In the genomic region with DNA sequence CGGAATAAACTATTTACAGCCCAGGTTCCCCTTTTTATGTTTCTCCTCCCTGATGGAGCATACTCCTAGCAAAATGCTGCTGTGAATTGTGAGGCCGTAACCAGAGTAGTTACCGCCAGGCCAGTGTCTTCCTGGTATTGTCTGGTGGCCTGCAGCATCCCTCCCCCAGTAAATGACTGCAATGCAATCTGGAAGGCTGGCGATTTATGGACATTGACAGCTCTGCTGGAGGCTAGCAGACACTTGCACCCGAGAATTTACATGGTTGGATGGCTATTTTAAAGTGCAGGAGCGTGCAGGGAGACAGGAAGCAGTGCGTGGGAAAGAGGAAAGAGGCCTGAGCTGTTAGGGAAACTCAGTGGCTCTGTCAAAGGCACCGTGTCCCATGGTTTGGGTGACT, we compare ENCODE assay signal across 19 mouse cellular contexts.
DNase-seq lines count a peak whose midpoint lies in the region; ATAC-seq and TF ChIP-seq lines count a peak whose summit lies in the region.
"Had no signal": no experiment of that assay in that cellular context is flagged by ENCODE, and none has a peak within 500 bp of the region (broad histone marks: within the 10 kb centered on the region; RNA-seq: fewer than 3 reads in every experiment).

No protein-coding gene starts in this region.

- no peak for ATAC-seq in hindbrain, embryonic 12.5 days (ENCODE audit: low FRiP score)
- no peak for ATAC-seq in hindbrain, embryonic 11.5 days (ENCODE audit: low FRiP score)
- 0 out of 2 replicates have a peak, but pooled peaks have one; percentile 14 for ATAC-seq in lung, embryonic 14.5 days (ENCODE audit: insufficient read depth)

- no peak for DNase-seq in hindbrain, embryonic 11.5 days (ENCODE audit: low spot score)
- DNase-seq in lung, embryonic 14.5 days, result peak; percentile 49
- no peak for DNase-seq in lung, postnatal 25 days (ENCODE audit: low spot score)
- peak; percentile 0 for DNase-seq in right cerebral cortex, postnatal 4 days
- DNase-seq in right cerebral cortex, adult 18-20 months, result no peak
- DNase-seq in retina, postnatal 1 day, result peak; percentile 78
- no peak for DNase-seq in layer of hippocampus, adult 8-10 months (ENCODE audit: low spot score in 2 of 2)
- DNase-seq: adrenal gland, adult 8-10 months; cerebellum, adult 9-10 months; heart, postnatal 10 days; kidney, adult 18-20 months; left cerebral cortex, postnatal 4 days; liver, embryonic 13.5 days; right cerebral cortex, postnatal 25 days had no signal

- H3K9ac ChIP-seq in hindbrain, embryonic 12.5 days, result no peak overlapping the region
- H3K9ac ChIP-seq in hindbrain, embryonic 11.5 days (ENCODE audit: low read depth, low read length), result no peak overlapping the region
- no peak overlapping the region for H3K9ac ChIP-seq in lung, embryonic 14.5 days
- H3K9ac ChIP-seq: embryonic facial prominence, embryonic 12.5 days; liver, embryonic 13.5 days had no signal

- no peak overlapping the region for H3K4me3 ChIP-seq in hindbrain, embryonic 12.5 days
- H3K4me3 ChIP-seq in hindbrain, embryonic 11.5 days (ENCODE audit: low read depth, low read length), result no peak overlapping the region
- no peak overlapping the region for H3K4me3 ChIP-seq in lung, embryonic 14.5 days (ENCODE audit: low read depth, low read length)
- H3K4me3 ChIP-seq: embryonic facial prominence, embryonic 12.5 days; forebrain, embryonic 10.5 days; liver, embryonic 13.5 days; megakaryocyte, embryonic 14.5 days had no signal

- 66% methylated on average over 8 of the region's 8 CpGs for WGBS in hindbrain, embryonic 12.5 days
- 71% methylated on average over 8 of the region's 8 CpGs for WGBS in hindbrain, embryonic 11.5 days
- WGBS in lung, embryonic 14.5 days, result 66% methylated on average over 8 of the region's 8 CpGs

- peaks cover 9% of the 10 kb centered on the region; the same call in 1 of the 2 replicates for H3K36me3 ChIP-seq in hindbrain, embryonic 12.5 days
- no peaks in the 10 kb centered on the region for H3K36me3 ChIP-seq in hindbrain, embryonic 11.5 days (ENCODE audit: control insufficient read depth, insufficient read depth, low read length)
- peaks cover 2% of the 10 kb centered on the region; the same call in 1 of the 2 replicates for H3K36me3 ChIP-seq in lung, embryonic 14.5 days (ENCODE audit: insufficient read depth)

- H3K27ac ChIP-seq in hindbrain, embryonic 12.5 days, result peak overlapping the region; percentile 64; the same call in 1 of the 2 replicates
- no peak overlapping the region for H3K27ac ChIP-seq in hindbrain, embryonic 11.5 days (ENCODE audit: low read depth, low read length)
- H3K27ac ChIP-seq in lung, embryonic 14.5 days (ENCODE audit: low read depth), result peak overlapping the region; percentile 26; the same call in 1 of the 2 replicates
- H3K27ac ChIP-seq: embryonic facial prominence, embryonic 12.5 days; forebrain, embryonic 10.5 days; liver, embryonic 13.5 days had no signal

- no peaks in the 10 kb centered on the region for H3K27me3 ChIP-seq in hindbrain, embryonic 12.5 days
- H3K27me3 ChIP-seq in hindbrain, embryonic 11.5 days (ENCODE audit: control insufficient read depth, insufficient read depth, low read length), result no peaks in the 10 kb centered on the region
- H3K27me3 ChIP-seq in lung, embryonic 14.5 days (ENCODE audit: insufficient read depth, low read length), result no peaks in the 10 kb centered on the region
- H3K27me3 ChIP-seq: embryonic facial prominence, embryonic 12.5 days; liver, embryonic 13.5 days; megakaryocyte, embryonic 14.5 days had no signal

- no peaks in the 10 kb centered on the region for H3K9me3 ChIP-seq in hindbrain, embryonic 12.5 days (replicated peaks)
- no peaks in the 10 kb centered on the region for H3K9me3 ChIP-seq in hindbrain, embryonic 11.5 days (ENCODE audit: control insufficient read depth, low read length)
- H3K9me3 ChIP-seq in lung, embryonic 14.5 days (ENCODE audit: low read depth, low read length), result no peaks in the 10 kb centered on the region
- H3K9me3 ChIP-seq: embryonic facial prominence, embryonic 12.5 days; forebrain, embryonic 10.5 days; G1E; liver, embryonic 13.5 days; megakaryocyte, embryonic 14.5 days had no signal

- H3K4me1 ChIP-seq in hindbrain, embryonic 12.5 days, result peaks cover 10% of the 10 kb centered on the region
- H3K4me1 ChIP-seq in hindbrain, embryonic 11.5 days (replicated peaks; ENCODE audit: control insufficient read depth, insufficient read depth, low read length), result no peaks in the 10 kb centered on the region
- no peaks in the 10 kb centered on the region for H3K4me1 ChIP-seq in lung, embryonic 14.5 days (ENCODE audit: insufficient read depth)
- H3K4me1 ChIP-seq: embryonic facial prominence, embryonic 12.5 days had no signal

- TF ChIP-seq CTCF in lung, embryonic 14.5 days (IDR thresholded peaks at IDR 0.05; ENCODE audit: low read depth), result no peak

- no peak overlapping the region for H3K4me2 ChIP-seq in hindbrain, embryonic 12.5 days (replicated peaks)
- no peak overlapping the region for H3K4me2 ChIP-seq in hindbrain, embryonic 11.5 days (replicated peaks; ENCODE audit: low read depth, low read length)
- H3K4me2 ChIP-seq in lung, embryonic 14.5 days, result no peak overlapping the region
- H3K4me2 ChIP-seq: embryonic facial prominence, embryonic 12.5 days; liver, embryonic 13.5 days had no signal

Comparison
In these comparisons a context has a peak if more than half of its experiments do, and no peak if none do; other contexts are left out.
1. DNase-seq: peak in lung, embryonic 14.5 days (single experiment), right cerebral cortex, postnatal 4 days (single experiment) and retina, postnatal 1 day (single experiment); none in hindbrain, embryonic 11.5 days (single experiment), lung, postnatal 25 days (single experiment), right cerebral cortex, adult 18-20 months (single experiment) and layer of hippocampus, adult 8-10 months (0 of 2).